Mouse (Mus musculus) forebrain, embryonic 15.5 days (tissue): ENCODE results near the gene Scnn1a. TPM values are rescaled to one million over a fixed set of nuclear protein-coding genes. Genes with fewer than 3 reads are reported as not detected.
A peak's percentile ranks its signal among the peaks of the same experiment; 100 is the strongest.

Source experiments
- ATAC-seq: fragments of 200-750 bp; cut with Nextera tagmentation; replicated peaks from 2 replicates; pipeline ENCODE4 v1.8.0; 2017; ENCODE audit warnings: mild to moderate bottlenecking, moderate TSS enrichment, moderate library complexity
- H3K27ac ChIP-seq: fragments of 300-500 bp; sonication (generic); replicated peaks from 2 replicates; pipeline ENCODE4 v1.5.1; 2015; ENCODE audit warnings: mild to moderate bottlenecking, inconsistent platforms
- H3K27me3 ChIP-seq: fragments of 300-500 bp; sonication (generic); 2 replicates; pipeline ENCODE4 v1.6.1; 2015; ENCODE audit warnings: inconsistent platforms
- H3K36me3 ChIP-seq: fragments of 300-500 bp; sonication (generic); 2 replicates; pipeline ENCODE4 v1.6.1; 2015; ENCODE audit warnings: mild to moderate bottlenecking, inconsistent platforms
- H3K4me1 ChIP-seq: fragments of 300-500 bp; sonication (generic); 2 replicates; pipeline ENCODE4 v1.6.1; 2015; ENCODE audit warnings: inconsistent platforms
- H3K4me2 ChIP-seq: fragments of 300-500 bp; sonication (generic); replicated peaks from 2 replicates; pipeline ENCODE4 v1.6.1; 2015; ENCODE audit warnings: mild to moderate bottlenecking, inconsistent platforms
- H3K4me3 ChIP-seq: fragments of 300-500 bp; sonication (generic); 2 replicates; pipeline ENCODE4 v1.5.1; 2015; ENCODE audit warnings: mild to moderate bottlenecking, inconsistent platforms
- H3K9ac ChIP-seq: fragments of 300-500 bp; sonication (generic); replicated peaks from 2 replicates; pipeline ENCODE4 v1.6.1; 2015; ENCODE audit warnings: mild to moderate bottlenecking, inconsistent platforms
- H3K9me3 ChIP-seq: fragments of 300-500 bp; sonication (generic); 2 replicates; pipeline ENCODE4 v1.6.1; 2016; ENCODE audit warnings: inconsistent platforms
- WGBS: fragments of 180-500 bp; shearing (Covaris S2); methylation state at CpG from one replicate; pipeline ENCODE4 v1.1.7; 2015; ENCODE audit warnings: mixed read lengths; 5-methylcytosine and 5-hydroxymethylcytosine counted together
- polyA plus RNA-seq: library from polyadenylated mRNA; unstranded; fragments of >200 nt; fragmentation: Nextera tagmentation; extraction: Ambion mirVana; gene quantifications from 2 replicates; pipeline ENCODE4 v1.2.1, GENCODE M21; 2015

The Scnn1a gene
- polyA plus RNA-seq, 1 experiment from 2014 or later = 0.25 TPM

- Histone ChIP-seq H3K4me1 (peaks cover 17% of the 10 kb centered on the region), H3K9ac (no peak overlapping the region), H3K4me2 (no peak overlapping the region), H3K4me3 (no peak overlapping the region), H3K9me3 (no peaks in the 10 kb centered on the region), H3K27ac (no peak overlapping the region), H3K27me3 (0 out of 2 replicates have a peak, but pooled peaks cover 2% of the 10 kb centered on the region), H3K36me3 (no peaks in the 10 kb centered on the region)
- whole genome bisulfite sequencing = 55% methylated on average over 8 of the region's 8 CpGs
- no peak for ATAC-seq
These were observed 35.8 kb downstream of the Scnn1a start for GRCm38 (mm10) chr6:125356264-125356663.

DNA sequence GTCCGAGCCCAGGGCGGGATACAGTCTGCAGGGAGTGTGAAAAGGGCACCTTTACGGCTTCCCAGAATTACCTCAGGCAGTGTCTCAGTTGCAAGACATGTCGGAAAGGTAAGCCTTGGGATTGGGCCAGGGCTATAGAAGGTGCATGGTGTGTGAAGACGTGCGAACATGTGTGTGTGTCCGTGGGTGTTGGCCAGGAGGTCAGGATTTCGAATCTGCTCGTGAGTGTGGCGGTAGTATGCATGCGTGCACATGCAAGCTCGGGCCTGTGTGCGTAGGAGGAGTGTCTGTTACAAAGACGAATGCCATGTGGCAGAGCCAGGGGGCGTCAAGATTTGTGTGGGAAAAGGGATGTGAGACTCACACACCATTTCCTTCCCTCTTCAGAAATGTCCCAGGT, 36.9 kb downstream of the Scnn1a start:
- H3K9ac ChIP-seq = no peak overlapping the region
- H3K4me2 ChIP-seq = no peak overlapping the region
- WGBS = 94% methylated on average over 15 of the region's 15 CpGs
- no peak overlapping the region for H3K27ac ChIP-seq
- no peak for ATAC-seq
- H3K4me1 ChIP-seq = peaks cover 22% of the 10 kb centered on the region
- peaks cover 10% of the 10 kb centered on the region for H3K27me3 ChIP-seq
- H3K4me3 ChIP-seq = no peak overlapping the region
- H3K9me3 ChIP-seq = no peaks in the 10 kb centered on the region
- no peaks in the 10 kb centered on the region for H3K36me3 ChIP-seq

- no peak overlapping the region for H3K4me2 ChIP-seq
- WGBS = 66% methylated on average over 9 of the region's 9 CpGs
- peaks cover 27% of the 10 kb centered on the region for H3K27me3 ChIP-seq
These were observed 39.5 kb downstream of the Scnn1a start for GRCm38 (mm10) chr6:125359999-125360398.

DNA sequence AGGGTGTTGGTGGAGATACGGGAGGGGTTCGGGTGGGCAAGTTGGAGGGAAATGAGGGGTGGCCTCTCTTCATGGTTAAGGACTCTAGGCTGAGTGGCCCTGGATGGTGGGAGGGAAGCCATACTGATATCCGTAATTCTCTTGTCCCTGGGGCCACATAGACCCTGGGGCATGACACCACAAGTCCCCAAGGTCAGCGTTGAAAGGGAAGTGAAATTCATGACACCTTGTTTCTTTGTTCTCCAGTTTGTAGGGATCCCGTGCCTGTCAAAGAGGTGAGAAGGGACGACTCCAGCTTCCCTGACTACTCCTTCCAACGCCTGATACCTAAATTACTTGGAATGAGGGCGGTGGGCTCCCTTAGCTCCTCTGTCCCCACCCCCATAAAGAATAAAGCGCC, 40.4 kb downstream of the Scnn1a start:
- Histone ChIP-seq H3K9me3 (no peaks in the 10 kb centered on the region), H3K9ac (no peak overlapping the region), H3K36me3 (no peaks in the 10 kb centered on the region), H3K27ac (no peak overlapping the region), H3K4me2 (peak overlapping the region; percentile 46; the same call in 1 of the 2 replicates), H3K4me3 (no peak overlapping the region), H3K27me3 (peaks cover 28% of the 10 kb centered on the region), H3K4me1 (peaks cover 14% of the 10 kb centered on the region)
- no peak for ATAC-seq
- 56% methylated on average over 9 of the region's 9 CpGs for WGBS

More at GRCm38 (mm10) chr6:125359999-125360398, 39.5 kb downstream of the Scnn1a start:
- no peak for ATAC-seq
- peaks cover 22% of the 10 kb centered on the region for H3K4me1 ChIP-seq
- H3K27ac ChIP-seq = no peak overlapping the region
- H3K9me3 ChIP-seq = no peaks in the 10 kb centered on the region
- H3K36me3 ChIP-seq = no peaks in the 10 kb centered on the region
- H3K9ac ChIP-seq = no peak overlapping the region
- no peak overlapping the region for H3K4me3 ChIP-seq

DNA sequence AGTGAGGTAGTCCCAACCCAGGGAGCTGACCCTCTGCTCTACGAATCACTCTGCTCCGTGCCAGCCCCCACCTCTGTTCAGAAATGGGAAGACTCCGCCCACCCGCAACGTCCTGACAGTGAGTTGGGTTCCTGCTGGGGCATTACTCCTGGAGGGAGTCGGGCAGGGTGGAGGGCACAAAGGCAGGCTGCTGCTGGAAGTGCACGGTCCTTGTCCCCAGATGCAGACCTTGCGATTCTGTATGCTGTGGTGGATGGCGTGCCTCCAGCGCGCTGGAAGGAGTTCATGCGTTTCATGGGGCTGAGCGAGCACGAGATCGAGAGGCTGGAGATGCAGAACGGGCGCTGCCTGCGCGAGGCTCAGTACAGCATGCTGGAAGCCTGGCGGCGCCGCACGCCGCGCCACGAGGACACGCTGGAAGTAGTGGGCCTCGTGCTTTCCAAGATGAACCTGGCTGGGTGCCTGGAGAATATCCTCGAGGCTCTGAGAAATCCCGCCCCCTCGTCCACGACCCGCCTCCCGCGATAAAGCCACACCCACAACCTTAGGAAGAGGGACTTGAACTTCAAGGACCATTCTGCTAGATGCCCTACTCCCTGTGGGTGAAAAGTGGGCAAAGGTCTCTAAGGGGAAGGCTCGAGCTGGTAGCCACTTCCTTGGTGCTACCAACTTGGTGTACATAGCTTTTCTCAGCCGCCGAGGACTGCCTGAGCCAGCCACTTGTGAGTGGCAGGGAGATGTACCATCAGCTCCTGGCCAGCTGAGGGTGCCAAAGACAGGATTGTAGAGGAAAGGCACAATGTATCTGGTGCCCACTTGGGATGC, 41.2 kb downstream of the Scnn1a start:
- Histone ChIP-seq H3K4me2 (peak overlapping the region; percentile 46), H3K4me3 (peak overlapping the region; percentile 30), H3K9me3 (no peaks in the 10 kb centered on the region), H3K4me1 (peaks cover 14% of the 10 kb centered on the region), H3K27me3 (peaks cover 28% of the 10 kb centered on the region), H3K9ac (peak overlapping the region; percentile 35), H3K27ac (no peak overlapping the region), H3K36me3 (no peaks in the 10 kb centered on the region)
- WGBS = 12% methylated on average over 38 of the region's 38 CpGs
- peak; percentile 50 for ATAC-seq

GRCm38 (mm10) chr6:125363021-125363420, 42.6 kb downstream of the Scnn1a start:
- Histone ChIP-seq H3K36me3 (no peaks in the 10 kb centered on the region), H3K9ac (no peak overlapping the region), H3K27me3 (peaks cover 28% of the 10 kb centered on the region), H3K9me3 (no peaks in the 10 kb centered on the region), H3K4me2 (peak overlapping the region; percentile 26; the same call in 1 of the 2 replicates), H3K27ac (no peak overlapping the region), H3K4me3 (no peak overlapping the region), H3K4me1 (peaks cover 14% of the 10 kb centered on the region)
- no peak for ATAC-seq
- WGBS = 18% methylated on average over 15 of the region's 15 CpGs

DNA sequence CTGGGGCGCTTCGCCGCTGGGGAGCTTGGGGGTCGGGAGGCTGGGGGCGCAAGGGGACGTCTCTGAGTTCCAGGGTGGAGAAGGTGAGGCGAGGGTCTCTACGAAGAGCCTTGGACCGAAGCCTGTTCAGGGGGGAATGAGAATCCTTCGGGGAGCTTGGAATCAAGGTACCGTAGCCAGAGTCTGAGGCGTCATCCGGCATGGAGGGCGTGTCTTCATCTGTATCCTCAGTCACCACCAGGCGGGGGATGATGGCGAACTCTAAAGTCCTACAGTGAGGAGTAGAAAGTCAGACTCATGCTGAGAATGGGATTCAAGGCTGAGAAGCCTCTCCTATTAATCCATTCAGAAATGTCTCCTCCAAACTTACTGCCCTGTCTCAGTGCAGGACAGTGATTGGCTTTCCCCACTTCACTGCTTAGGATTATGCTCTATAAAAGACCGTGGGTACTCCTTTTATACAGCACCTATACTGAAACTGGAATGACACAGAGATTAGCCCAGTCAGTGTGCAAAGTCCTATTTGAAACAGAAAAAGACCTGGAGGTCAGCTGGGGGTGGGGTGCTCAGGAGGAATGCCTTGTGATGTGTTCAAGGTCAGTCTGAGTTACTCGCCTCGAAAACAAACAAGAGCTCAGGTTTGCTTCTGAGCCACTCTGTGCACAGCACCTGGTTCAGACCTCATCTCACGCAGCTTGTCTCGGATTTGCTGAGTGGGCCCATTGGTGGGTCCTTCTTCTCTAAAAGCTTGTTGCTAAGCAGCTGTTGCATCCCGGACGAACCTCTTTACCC, 43.2 kb downstream of the Scnn1a start:
- no peak for ATAC-seq
- H3K36me3 ChIP-seq = no peaks in the 10 kb centered on the region
- peaks cover 28% of the 10 kb centered on the region for H3K27me3 ChIP-seq
- no peak overlapping the region for H3K27ac ChIP-seq
- H3K4me3 ChIP-seq = no peak overlapping the region
- H3K4me1 ChIP-seq = peaks cover 14% of the 10 kb centered on the region
- H3K9ac ChIP-seq = no peak overlapping the region
- peak overlapping the region; percentile 26; the same call in 1 of the 2 replicates for H3K4me2 ChIP-seq
- no peaks in the 10 kb centered on the region for H3K9me3 ChIP-seq
- 7% methylated on average over 23 of the region's 23 CpGs for WGBS

DNA sequence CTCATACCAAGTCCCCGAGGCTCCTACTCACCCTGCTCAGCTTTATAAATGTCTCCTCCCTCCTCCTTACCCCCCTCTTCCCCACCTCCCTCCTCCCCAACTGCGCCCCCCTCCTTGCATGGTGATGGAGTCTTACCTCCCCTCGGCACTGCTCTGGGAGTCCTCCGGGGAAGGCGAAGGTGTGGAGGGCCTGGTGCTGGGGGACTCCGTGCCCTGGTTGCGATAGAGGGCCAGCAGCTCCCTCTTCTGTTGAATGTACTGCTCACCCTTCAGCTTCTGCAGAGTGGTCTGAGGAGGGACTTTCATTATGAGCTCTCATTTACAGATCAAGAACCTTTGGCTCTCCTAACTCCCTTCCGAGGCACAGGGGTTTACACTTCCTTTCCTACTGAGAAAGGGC, 44.0 kb downstream of the Scnn1a start:
- Histone ChIP-seq H3K4me2 (no peak overlapping the region), H3K27ac (no peak overlapping the region), H3K9me3 (no peaks in the 10 kb centered on the region), H3K36me3 (no peaks in the 10 kb centered on the region), H3K4me1 (peaks cover 14% of the 10 kb centered on the region), H3K27me3 (peaks cover 28% of the 10 kb centered on the region), H3K9ac (no peak overlapping the region), H3K4me3 (no peak overlapping the region)
- ATAC-seq = no peak
- WGBS = 3% methylated on average over 8 of the region's 8 CpGs

- Histone ChIP-seq H3K36me3 (no peaks in the 10 kb centered on the region), H3K4me1 (peaks cover 14% of the 10 kb centered on the region), H3K9ac (no peak overlapping the region), H3K27me3 (peaks cover 28% of the 10 kb centered on the region), H3K27ac (no peak overlapping the region), H3K4me3 (no peak overlapping the region), H3K4me2 (no peak overlapping the region), H3K9me3 (no peaks in the 10 kb centered on the region)
- ATAC-seq = no peak
- 89% methylated on average over 5 of the region's 5 CpGs for WGBS
These were observed 45.1 kb downstream of the Scnn1a start for GRCm38 (mm10) chr6:125365522-125365921.

DNA sequence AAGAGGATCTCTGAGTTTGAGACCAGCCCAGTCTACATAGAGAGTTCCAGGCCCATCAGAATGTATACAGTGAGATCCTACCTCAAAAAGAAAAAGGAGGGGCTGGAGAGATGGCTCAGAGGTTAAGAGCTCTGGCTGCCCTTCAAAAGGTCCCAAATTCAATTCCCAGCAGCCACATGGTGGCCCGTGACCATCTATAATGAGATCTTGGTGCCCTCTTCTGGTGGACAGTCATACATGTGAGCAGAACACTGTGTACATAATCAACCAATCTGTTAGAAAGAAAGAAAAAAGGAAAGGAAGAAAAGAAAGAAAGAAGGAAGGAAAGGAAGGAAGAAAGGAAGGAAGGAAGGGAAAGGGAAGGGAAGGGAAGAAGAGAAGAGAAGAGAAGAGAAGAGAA, 45.7 kb downstream of the Scnn1a start:
- WGBS = 86% methylated on average over 1 of the region's 1 CpGs
- no peak overlapping the region for H3K27ac ChIP-seq
- H3K9me3 ChIP-seq = no peaks in the 10 kb centered on the region
- no peak overlapping the region for H3K9ac ChIP-seq
- no peak overlapping the region for H3K4me2 ChIP-seq
- ATAC-seq = no peak
- H3K4me1 ChIP-seq = peaks cover 12% of the 10 kb centered on the region
- no peaks in the 10 kb centered on the region for H3K36me3 ChIP-seq
- H3K27me3 ChIP-seq = peaks cover 27% of the 10 kb centered on the region
- H3K4me3 ChIP-seq = no peak overlapping the region

DNA sequence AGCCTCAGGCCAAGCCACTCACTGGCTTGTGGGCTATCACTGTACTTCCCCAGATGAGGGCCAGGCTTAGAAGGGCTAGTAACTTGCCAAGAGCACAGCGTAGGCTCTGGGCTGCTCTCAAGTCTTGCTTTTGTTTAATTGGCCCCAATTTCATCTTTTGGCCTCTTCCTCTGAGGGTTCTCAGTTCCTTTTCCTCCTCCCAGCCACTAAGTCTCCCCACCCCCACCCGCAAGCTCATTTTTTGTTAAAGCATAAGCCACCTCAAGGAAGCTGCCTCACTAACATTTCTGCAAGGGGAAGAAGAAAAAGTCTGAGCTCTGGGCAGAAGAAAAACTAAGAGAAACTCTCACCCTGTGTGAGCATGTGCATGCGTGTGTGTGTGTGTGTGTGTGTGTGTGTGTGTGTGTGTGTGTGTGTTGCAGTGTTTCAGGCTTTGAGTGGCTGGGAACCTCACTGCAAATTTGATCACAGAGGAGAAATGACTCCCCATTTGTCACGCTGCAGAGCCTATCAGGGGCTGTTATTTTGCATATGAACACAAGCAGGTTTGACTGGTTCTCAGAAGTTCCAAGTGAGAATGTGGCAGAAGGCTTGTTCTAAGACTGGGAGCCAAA, 47.4 kb downstream of the Scnn1a start:
- H3K4me3 ChIP-seq = no peak overlapping the region
- 0 out of 2 replicates have a peak, but pooled peaks cover 6% of the 10 kb centered on the region for H3K4me1 ChIP-seq
- 36% methylated on average over 4 of the region's 4 CpGs for WGBS
- H3K9ac ChIP-seq = no peak overlapping the region
- no peak overlapping the region for H3K27ac ChIP-seq
- H3K9me3 ChIP-seq = no peaks in the 10 kb centered on the region
- no peak for ATAC-seq
- H3K27me3 ChIP-seq = peaks cover 15% of the 10 kb centered on the region; the same call in 1 of the 2 replicates
- H3K36me3 ChIP-seq = no peaks in the 10 kb centered on the region
- H3K4me2 ChIP-seq = no peak overlapping the region

DNA sequence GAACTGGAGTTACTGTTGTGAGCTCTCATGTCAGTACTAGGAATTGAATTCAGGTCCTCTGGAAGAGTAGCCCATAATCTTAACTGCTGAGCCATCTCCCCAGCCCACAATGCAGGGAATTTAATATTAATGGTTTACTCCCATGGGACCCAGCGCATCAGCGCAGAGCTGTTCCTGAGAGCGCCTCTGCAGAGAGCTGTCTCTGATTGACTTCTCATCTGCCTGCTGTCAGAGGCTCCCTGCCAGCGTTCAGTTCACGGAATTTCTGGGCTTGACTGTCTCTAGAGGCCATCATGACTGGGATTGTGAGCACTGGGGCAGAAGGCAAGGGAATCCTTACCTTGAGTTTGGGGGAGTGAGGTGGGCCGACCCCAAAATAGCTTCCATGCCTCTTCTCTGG, 56.6 kb downstream of the Scnn1a start:
- no peak overlapping the region for H3K9ac ChIP-seq
- H3K4me2 ChIP-seq = no peak overlapping the region
- H3K27ac ChIP-seq = no peak overlapping the region
- ATAC-seq = no peak
- peaks cover 43% of the 10 kb centered on the region for H3K27me3 ChIP-seq
- H3K4me1 ChIP-seq = peaks cover 16% of the 10 kb centered on the region
- H3K4me3 ChIP-seq = no peak overlapping the region
- no peaks in the 10 kb centered on the region for H3K36me3 ChIP-seq
- no peaks in the 10 kb centered on the region for H3K9me3 ChIP-seq
- WGBS = 60% methylated on average over 6 of the region's 6 CpGs
